Mouse (Mus musculus) brain, embryonic 14.5 days (tissue): Measurements from ENCODE around the gene Gm6377.

ENCODE experiments used
- CTCF ChIP-seq: fragments of 200-500 bp; IDR thresholded peaks from 2 replicates; pipeline ENCODE4 v1.5.1; 2012; ENCODE audit warnings: inconsistent platforms, mild to moderate bottlenecking, moderate library complexity, borderline replicate concordance; ENCODE audit not compliant: insufficient read depth, insufficient read length; ENCODE audit errors: extremely low read depth
- POLR2A ChIP-seq: fragments of 200-500 bp; IDR thresholded peaks from 2 replicates; pipeline ENCODE4 v1.6.1; 2012; ENCODE audit warnings: mild to moderate bottlenecking, inconsistent platforms, borderline replicate concordance; ENCODE audit not compliant: poor library complexity, insufficient read depth, insufficient read length, severe bottlenecking; ENCODE audit errors: extremely low read depth

DNA sequence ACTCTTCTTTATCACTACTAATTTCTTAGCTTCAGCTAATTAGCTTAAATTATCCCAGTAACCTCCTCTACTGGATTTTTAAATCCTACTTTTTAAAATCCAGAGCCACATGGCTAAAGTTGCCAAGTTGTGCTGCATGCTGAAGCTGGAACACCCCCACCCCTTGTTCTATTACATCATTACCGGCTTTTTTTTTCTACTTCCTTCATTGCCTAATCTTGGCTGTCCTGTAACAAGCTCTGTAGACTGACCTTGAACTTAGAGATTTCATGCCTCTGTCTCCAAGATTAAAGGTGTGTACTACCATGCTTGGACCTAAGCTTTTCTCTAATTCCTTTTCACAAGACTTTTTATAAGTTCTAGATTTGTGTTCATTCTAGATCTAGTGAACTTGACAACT, 32.2 kb downstream of the Gm6377 start:
- TF ChIP-seq CTCF, result no peak
- TF ChIP-seq POLR2A, result no peak
